Mouse (Mus musculus) embryonic facial prominence, embryonic 12.5 days (tissue): ENCODE measurements around the gene Ss18l2. TPM values are rescaled to one million over a fixed set of nuclear protein-coding genes. Genes with fewer than 3 reads are reported as not detected.

Source experiments
- ATAC-seq: fragments of 200-750 bp; cut with Nextera tagmentation; 2 replicates; pipeline ENCODE4 v1.8.0; 2017; ENCODE audit not compliant: insufficient number of reproducible peaks, insufficient read depth, low FRiP score, low TSS enrichment
- H3K27ac ChIP-seq: fragments of 300-500 bp; sonication (generic); 2 replicates; pipeline ENCODE4 v1.5.1; 2016; ENCODE audit warnings: mild to moderate bottlenecking
- H3K27me3 ChIP-seq: fragments of 300-500 bp; sonication (generic); 2 replicates; pipeline ENCODE4 v1.6.1; 2016; ENCODE audit warnings: mild to moderate bottlenecking, moderate library complexity
- H3K36me3 ChIP-seq: fragments of 300-500 bp; sonication (generic); 2 replicates; pipeline ENCODE4 v1.6.1; 2016; ENCODE audit warnings: mild to moderate bottlenecking
- H3K4me1 ChIP-seq: fragments of 300-500 bp; sonication (generic); 2 replicates; pipeline ENCODE4 v1.6.1; 2016
- H3K4me2 ChIP-seq: fragments of 300-500 bp; sonication (generic); replicated peaks from 2 replicates; pipeline ENCODE4 v1.6.1; 2016; ENCODE audit warnings: mild to moderate bottlenecking, moderate library complexity
- H3K4me3 ChIP-seq: fragments of 300-500 bp; sonication (generic); 2 replicates; pipeline ENCODE4 v1.5.1; 2016; ENCODE audit warnings: mild to moderate bottlenecking
- H3K9ac ChIP-seq: fragments of 300-500 bp; sonication (generic); 2 replicates; pipeline ENCODE4 v1.6.1; 2016; ENCODE audit warnings: mild to moderate bottlenecking, moderate library complexity
- H3K9me3 ChIP-seq: fragments of 300-500 bp; sonication (generic); 2 replicates; pipeline ENCODE4 v1.6.1; 2016; ENCODE audit warnings: mild to moderate bottlenecking, moderate library complexity
- whole genome bisulfite sequencing: fragments of 180-500 bp; shearing (Covaris S2); methylation state at CpG from one replicate; pipeline ENCODE4 v1.1.7; 2016; 5-methylcytosine and 5-hydroxymethylcytosine counted together
- polyA plus RNA-seq: library from polyadenylated mRNA; unstranded; fragments of >200 nt; fragmentation: Nextera tagmentation; extraction: Ambion mirVana; gene quantifications from 2 replicates; pipeline ENCODE4 v1.2.1, GENCODE M21; 2016

The Ss18l2 gene
- polyA plus RNA-seq, 1 experiment from 2014 or later: 96.2 TPM

DNA sequence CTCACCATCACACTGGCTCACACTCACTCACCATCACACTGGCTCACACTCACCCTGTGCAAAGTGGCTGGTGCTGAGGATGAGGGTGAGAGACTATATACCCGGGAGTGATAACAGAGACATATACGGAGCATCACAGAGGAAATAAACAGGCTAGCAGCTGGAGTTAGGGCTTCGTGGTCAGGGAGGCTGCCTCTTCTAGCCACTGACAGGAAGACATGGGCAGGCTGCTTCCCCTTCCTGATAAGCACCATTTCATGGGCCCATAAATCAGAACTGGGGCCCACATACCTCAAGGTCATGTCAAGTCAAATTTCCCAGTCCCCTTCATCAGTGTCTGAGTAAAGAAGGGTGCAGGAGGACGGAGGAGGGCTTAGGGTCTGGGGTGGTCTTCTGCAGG is 33.1 kb upstream of the Ss18l2 start:
- peaks cover 3% of the 10 kb centered on the region; the same call in 1 of the 2 replicates for H3K4me1 ChIP-seq
- ATAC-seq: no peak
- H3K27ac ChIP-seq: no peak overlapping the region
- H3K9me3 ChIP-seq: no peaks in the 10 kb centered on the region
- no peak overlapping the region for H3K4me2 ChIP-seq
- no peaks in the 10 kb centered on the region for H3K36me3 ChIP-seq
- no peak overlapping the region for H3K9ac ChIP-seq
- WGBS: 81% methylated on average over 4 of the region's 4 CpGs
- no peaks in the 10 kb centered on the region for H3K27me3 ChIP-seq
- H3K4me3 ChIP-seq: no peak overlapping the region

DNA sequence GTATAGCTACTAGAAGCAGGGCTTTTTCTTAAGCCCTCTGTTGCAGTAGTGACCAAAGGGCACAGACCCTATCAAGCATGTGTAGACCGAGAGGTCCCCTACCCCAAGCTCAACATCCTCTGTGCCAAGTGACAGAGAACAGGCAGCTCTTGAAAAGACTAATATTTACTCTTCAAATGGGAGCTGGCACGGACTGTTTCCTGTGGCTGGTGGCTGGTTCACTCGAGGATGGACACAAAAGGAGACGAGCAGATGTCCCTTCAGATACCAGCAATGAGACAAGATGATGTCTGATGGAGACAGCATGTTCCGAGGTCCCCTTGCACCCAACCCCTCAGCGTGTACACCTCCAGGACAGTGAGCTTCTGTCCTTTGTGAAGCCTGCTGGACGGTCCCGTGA is 32.7 kb upstream of the Ss18l2 start:
- WGBS: 77% methylated on average over 8 of the region's 8 CpGs
- no peaks in the 10 kb centered on the region for H3K4me1 ChIP-seq
- no peaks in the 10 kb centered on the region for H3K9me3 ChIP-seq
- no peak overlapping the region for H3K27ac ChIP-seq
- no peaks in the 10 kb centered on the region for H3K27me3 ChIP-seq
- no peak overlapping the region for H3K4me3 ChIP-seq
- ATAC-seq: no peak
- no peaks in the 10 kb centered on the region for H3K36me3 ChIP-seq
- H3K4me2 ChIP-seq: no peak overlapping the region
- no peak overlapping the region for H3K9ac ChIP-seq

DNA sequence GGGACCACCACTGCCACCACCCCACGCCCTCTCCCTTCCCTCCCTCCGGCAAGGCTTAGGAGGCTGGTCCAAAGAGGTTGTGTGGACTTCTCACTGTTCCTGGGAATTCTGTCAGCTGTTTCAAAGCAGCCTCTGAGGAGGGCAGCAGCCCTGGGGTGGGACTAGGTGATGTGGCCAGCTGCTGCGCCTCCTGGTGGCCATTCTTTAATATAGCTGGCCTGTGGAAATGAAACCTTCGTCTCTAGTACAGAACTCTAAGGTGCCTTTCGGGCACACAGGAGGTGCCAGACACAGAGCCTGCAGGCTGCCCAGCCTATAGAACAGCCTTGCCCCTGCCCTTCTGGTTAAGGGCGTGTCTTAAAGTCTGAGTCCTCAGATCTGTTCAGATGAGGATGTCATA is 30.6 kb upstream of the Ss18l2 start:
- Histone ChIP-seq H3K27ac (no peak overlapping the region), H3K27me3 (no peaks in the 10 kb centered on the region), H3K4me2 (no peak overlapping the region), H3K36me3 (peaks cover 5% of the 10 kb centered on the region), H3K4me1 (no peaks in the 10 kb centered on the region), H3K4me3 (no peak overlapping the region), H3K9ac (no peak overlapping the region), H3K9me3 (no peaks in the 10 kb centered on the region)
- WGBS: 14% methylated on average over 6 of the region's 6 CpGs
- peak; percentile 25; the same call in 1 of the 2 replicates for ATAC-seq

DNA sequence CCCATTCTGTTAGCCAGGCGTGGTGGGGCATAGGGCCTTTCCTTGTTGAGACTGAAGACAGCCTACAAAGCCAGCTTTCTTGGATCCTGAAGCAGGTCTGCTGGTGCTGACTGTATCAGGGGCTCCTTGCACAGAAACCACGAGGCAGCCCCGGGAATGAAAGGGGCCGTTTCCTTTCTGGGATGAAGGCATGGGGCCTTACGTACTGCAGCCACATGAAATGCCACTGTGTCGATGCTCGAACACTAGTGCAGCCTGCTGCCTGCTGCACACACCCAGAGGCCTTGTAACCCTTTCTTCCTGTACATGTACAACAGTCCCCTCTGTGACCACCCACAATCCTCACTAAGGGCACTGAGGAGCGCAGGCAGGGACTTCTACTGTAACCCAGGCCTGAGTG is 28.9 kb upstream of the Ss18l2 start:
- no peaks in the 10 kb centered on the region for H3K4me1 ChIP-seq
- no peak overlapping the region for H3K4me2 ChIP-seq
- no peak for ATAC-seq
- peaks cover 19% of the 10 kb centered on the region for H3K36me3 ChIP-seq
- H3K27me3 ChIP-seq: no peaks in the 10 kb centered on the region
- no peaks in the 10 kb centered on the region for H3K9me3 ChIP-seq
- H3K4me3 ChIP-seq: no peak overlapping the region
- no peak overlapping the region for H3K9ac ChIP-seq
- WGBS: 75% methylated on average over 8 of the region's 8 CpGs
- no peak overlapping the region for H3K27ac ChIP-seq

DNA sequence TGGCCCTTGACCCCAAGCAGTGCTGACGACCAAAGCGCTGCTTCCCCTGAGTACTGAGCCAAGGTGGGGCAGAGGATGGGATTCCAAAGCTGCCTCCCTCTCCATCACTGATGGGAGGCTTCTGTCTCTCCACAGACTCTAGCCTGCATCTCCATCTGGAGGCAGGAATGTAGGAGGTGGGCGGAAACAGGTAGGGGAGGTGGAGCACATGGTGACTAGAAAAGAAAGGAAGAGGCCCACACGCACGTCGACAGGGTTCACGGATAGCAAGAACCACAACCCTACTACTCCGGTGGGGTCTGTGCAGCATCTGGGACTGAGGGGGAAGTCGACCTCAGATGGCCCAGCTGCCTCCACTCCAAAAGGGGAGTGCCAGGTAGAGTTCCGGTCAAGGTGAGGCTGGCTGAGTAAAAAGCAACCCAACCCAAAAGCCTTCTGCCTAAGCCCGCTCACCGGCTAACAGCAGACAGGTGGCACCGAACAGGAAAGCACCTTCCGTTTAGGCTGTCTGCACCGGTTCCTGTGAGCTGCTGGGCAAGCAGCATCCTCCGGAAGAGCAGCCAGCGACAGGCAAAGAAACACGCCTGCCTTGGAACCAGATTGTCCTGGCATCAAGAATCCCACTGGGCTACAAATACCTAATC is 28.0 kb upstream of the Ss18l2 start:
- Histone ChIP-seq H3K27ac (no peak overlapping the region), H3K36me3 (peaks cover 25% of the 10 kb centered on the region), H3K9me3 (no peaks in the 10 kb centered on the region), H3K4me1 (no peaks in the 10 kb centered on the region), H3K4me2 (no peak overlapping the region), H3K4me3 (no peak overlapping the region), H3K9ac (no peak overlapping the region), H3K27me3 (no peaks in the 10 kb centered on the region)
- ATAC-seq: no peak
- 71% methylated on average over 18 of the region's 18 CpGs for WGBS

DNA sequence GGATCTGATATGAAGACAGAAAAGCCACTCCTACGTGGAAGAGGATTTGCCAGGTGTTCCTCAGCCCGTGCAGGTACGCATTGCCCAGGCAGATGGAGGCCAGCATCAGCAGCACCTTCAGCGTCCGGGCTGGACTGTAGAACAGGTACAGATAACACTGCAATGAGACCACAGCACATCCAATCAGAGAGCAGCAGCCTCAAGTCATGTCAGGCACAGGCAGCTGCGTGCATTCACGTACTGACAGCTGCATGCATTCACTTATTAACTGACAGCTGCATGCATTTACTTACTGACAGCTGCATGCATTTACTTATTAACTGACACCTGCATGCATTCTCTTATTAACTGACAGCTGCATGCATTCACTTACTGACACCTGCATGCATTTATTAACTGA is 25.4 kb upstream of the Ss18l2 start:
- WGBS: 81% methylated on average over 7 of the region's 7 CpGs
- Histone ChIP-seq H3K4me2 (no peak overlapping the region), H3K27me3 (no peaks in the 10 kb centered on the region), H3K9ac (no peak overlapping the region), H3K27ac (no peak overlapping the region), H3K9me3 (no peaks in the 10 kb centered on the region), H3K4me1 (no peaks in the 10 kb centered on the region), H3K36me3 (peaks cover 38% of the 10 kb centered on the region), H3K4me3 (no peak overlapping the region)
- no peak for ATAC-seq

DNA sequence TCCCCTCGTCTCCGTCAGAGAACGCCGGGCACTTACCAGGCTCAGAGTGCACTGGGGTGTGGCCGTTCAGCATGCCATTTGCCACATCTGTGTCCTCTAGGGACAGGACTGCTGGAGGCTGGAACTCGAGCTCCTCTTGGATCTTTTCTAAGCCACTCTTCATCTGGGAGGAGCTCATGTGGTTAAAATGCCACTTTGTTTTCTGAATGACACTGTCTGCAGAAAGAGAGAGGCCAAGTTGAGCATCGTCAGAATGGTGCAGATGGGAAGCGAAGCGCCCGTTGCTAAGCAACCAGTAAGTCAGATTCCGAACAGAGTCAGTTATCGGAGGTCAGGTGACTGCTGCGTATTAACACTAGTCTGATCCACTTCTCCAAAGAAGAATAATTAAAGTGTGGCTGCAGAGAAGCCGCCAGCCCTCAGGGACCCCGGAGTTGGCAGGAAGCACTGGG is 19.9 kb upstream of the Ss18l2 start:
- Histone ChIP-seq H3K27ac (peak overlapping the region; percentile 51; the same call in 1 of the 2 replicates), H3K9ac (no peak overlapping the region), H3K4me1 (0 out of 2 replicates have a peak, but pooled peaks cover 5% of the 10 kb centered on the region), H3K9me3 (no peaks in the 10 kb centered on the region), H3K36me3 (peaks cover 56% of the 10 kb centered on the region), H3K27me3 (no peaks in the 10 kb centered on the region), H3K4me2 (no peak overlapping the region), H3K4me3 (no peak overlapping the region)
- 63% methylated on average over 15 of the region's 15 CpGs for WGBS
- no peak for ATAC-seq

DNA sequence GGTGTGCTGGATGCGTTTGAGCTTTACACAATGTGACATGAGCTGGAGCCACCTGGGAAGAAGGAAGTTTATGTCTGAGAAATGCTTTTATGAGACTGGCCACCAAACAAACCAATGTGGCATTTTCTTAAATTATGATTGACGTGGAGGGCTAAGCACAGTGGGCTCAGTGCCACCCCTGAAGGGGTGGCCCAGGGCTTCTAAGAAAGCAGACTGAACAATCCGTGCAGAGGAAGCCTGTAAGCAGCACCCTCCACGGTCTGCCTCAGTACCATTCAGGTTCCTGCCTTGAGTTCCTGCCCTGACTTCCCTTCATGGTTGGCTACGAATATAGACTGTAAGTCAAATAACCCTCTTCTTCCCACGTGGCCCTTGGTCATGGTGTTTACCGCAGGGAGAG is 19.4 kb upstream of the Ss18l2 start:
- Histone ChIP-seq H3K27me3 (no peaks in the 10 kb centered on the region), H3K9me3 (no peaks in the 10 kb centered on the region), H3K27ac (no peak overlapping the region), H3K4me2 (no peak overlapping the region), H3K36me3 (peaks cover 56% of the 10 kb centered on the region), H3K4me1 (0 out of 2 replicates have a peak, but pooled peaks cover 5% of the 10 kb centered on the region), H3K9ac (no peak overlapping the region), H3K4me3 (no peak overlapping the region)
- ATAC-seq: no peak
- 85% methylated on average over 7 of the region's 7 CpGs for WGBS

DNA sequence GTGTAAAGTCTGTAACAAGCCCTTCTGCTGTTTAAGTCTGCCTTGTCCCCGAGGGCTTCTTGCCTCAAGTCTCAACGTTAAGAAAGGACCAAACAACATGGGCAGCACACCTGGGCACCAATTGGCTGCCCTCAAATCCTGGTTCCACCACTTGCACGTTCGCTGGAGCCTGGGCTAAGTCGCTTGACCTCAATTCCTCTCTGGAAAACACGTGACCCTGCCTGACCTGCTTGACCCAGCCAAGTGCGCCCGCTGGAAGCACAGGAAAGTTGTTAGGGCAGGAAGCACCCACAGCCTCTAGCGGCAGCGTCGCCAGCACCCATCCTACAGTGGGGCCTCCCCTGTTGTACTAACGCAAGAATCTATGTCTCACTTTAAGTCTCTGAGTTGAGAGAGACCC is 15.4 kb upstream of the Ss18l2 start:
- 72% methylated on average over 12 of the region's 12 CpGs for WGBS
- no peak overlapping the region for H3K4me2 ChIP-seq
- no peaks in the 10 kb centered on the region for H3K27me3 ChIP-seq
- no peak overlapping the region for H3K27ac ChIP-seq
- H3K36me3 ChIP-seq: peaks cover 43% of the 10 kb centered on the region
- no peak overlapping the region for H3K9ac ChIP-seq
- no peak overlapping the region for H3K4me3 ChIP-seq
- no peaks in the 10 kb centered on the region; the same call in 1 of the 2 replicates for H3K9me3 ChIP-seq
- H3K4me1 ChIP-seq: 0 out of 2 replicates have a peak, but pooled peaks cover 5% of the 10 kb centered on the region
- ATAC-seq: no peak

DNA sequence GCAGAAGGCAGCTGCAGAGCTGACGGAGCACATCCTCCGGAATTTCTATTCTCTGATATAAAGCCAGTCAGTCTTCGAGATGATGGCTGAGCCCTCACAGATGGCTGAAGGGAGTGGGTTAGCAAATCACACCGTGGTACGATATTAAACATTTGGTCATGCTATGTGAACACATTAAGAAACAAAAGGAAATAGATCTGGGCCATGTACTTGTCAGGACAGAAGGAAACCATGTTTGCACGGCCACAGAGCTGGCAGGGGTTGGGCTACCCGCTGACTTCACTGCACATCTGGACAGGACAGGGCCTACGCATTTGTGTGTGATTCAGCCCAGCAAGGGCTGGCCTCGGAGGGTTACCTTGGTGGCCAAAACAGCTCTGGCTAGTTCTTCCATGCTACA is 13.5 kb upstream of the Ss18l2 start:
- Histone ChIP-seq H3K9me3 (no peaks in the 10 kb centered on the region; the same call in 1 of the 2 replicates), H3K27ac (no peak overlapping the region), H3K4me3 (no peak overlapping the region), H3K4me1 (no peaks in the 10 kb centered on the region), H3K4me2 (no peak overlapping the region), H3K27me3 (no peaks in the 10 kb centered on the region), H3K9ac (no peak overlapping the region), H3K36me3 (peaks cover 26% of the 10 kb centered on the region)
- ATAC-seq: no peak
- WGBS: 96% methylated on average over 9 of the region's 9 CpGs

DNA sequence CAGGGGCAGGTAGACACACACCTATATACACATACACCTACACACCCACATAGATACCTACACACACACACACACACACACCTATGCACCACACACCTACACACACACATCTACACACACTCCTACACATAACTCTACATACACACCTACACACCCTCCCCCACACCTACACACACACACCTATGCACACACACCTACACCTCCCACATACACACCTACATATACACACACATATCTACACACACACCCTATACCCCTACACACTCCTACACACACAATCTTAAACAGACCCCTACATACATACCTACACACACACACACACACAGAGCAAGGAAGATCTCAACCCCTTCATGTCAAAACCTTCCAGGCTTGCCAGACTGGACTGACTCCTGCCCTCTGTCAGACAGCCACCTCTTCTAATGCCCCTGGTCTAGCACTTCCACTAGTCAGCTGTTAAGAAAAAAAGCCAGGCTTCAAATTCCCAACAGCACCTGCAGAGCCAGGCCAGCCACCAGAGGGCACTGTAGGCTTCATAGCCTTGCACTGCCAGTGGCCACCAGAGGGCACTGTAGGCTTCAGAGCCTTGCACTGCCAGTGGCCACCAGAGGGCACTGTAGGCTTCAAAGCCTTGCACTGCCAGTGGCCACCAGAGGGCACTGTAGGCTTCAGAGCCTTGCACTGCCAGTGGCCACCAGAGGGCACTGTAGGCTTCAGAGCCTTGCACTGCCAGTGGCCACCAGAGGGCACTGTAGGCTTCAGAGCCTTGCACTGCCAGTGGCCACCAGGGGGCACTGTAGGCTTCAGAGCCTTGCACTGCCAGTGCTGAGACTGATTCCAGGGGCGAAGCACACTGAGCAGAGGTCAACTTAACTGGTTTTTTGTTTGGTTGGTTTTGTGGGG is 12.7 kb upstream of the Ss18l2 start:
- no peaks in the 10 kb centered on the region; the same call in 1 of the 2 replicates for H3K9me3 ChIP-seq
- no peak overlapping the region for H3K27ac ChIP-seq
- H3K4me1 ChIP-seq: no peaks in the 10 kb centered on the region
- H3K27me3 ChIP-seq: no peaks in the 10 kb centered on the region
- WGBS: 97% methylated on average over 1 of the region's 1 CpGs
- H3K36me3 ChIP-seq: peaks cover 24% of the 10 kb centered on the region
- no peak overlapping the region for H3K9ac ChIP-seq
- H3K4me2 ChIP-seq: no peak overlapping the region
- H3K4me3 ChIP-seq: no peak overlapping the region
- ATAC-seq: peak; percentile 52; the same call in 1 of the 2 replicates

DNA sequence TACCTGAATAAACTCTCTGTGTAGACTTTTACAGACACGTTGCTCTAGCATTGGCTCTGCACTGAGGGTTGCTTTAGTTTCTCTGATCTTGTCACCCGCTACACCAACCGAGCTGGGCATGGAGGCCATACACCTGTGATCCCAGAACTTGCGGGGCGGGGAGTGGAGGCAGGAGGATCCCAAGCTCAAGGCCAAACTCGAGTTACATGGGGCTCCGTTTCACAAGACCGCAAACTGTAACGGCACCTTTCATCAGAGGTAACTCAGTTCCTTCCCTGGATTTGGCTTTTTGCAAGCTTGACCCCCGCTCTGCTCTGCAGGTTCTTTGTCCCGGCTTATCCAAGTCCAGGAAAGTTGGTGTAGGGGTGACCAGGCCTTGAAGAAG is 5.9 kb upstream of the Ss18l2 start:
- peak overlapping the region; percentile 69 for H3K4me3 ChIP-seq
- H3K27ac ChIP-seq: no peak overlapping the region
- peak overlapping the region; percentile 73 for H3K9ac ChIP-seq
- no peaks in the 10 kb centered on the region for H3K27me3 ChIP-seq
- no peak for ATAC-seq
- 32% methylated on average over 11 of the region's 11 CpGs for WGBS
- H3K9me3 ChIP-seq: no peaks in the 10 kb centered on the region
- peak overlapping the region; percentile 93 for H3K4me2 ChIP-seq
- peaks cover 12% of the 10 kb centered on the region for H3K4me1 ChIP-seq
- H3K36me3 ChIP-seq: 0 out of 2 replicates have a peak, but pooled peaks cover 3% of the 10 kb centered on the region
